Mouse (Mus musculus) kidney, adult 2 months (tissue): ENCODE data around the gene Cct6b. TPM values are rescaled to one million over a fixed set of nuclear protein-coding genes. Genes with fewer than 3 reads are reported as not detected.

ENCODE experiments used
- DNase-seq: peaks from one replicate; pipeline ENCODE4 v3.0.0; 2021
- H3K27ac ChIP-seq: fragments of 200-500 bp; 2 replicates; pipeline ENCODE4 v1.5.1; 2012; ENCODE audit warnings: low read depth, low read length, control low read depth, inconsistent platforms; ENCODE audit not compliant: insufficient read depth
- H3K27me3 ChIP-seq: fragments of 200-500 bp; replicated peaks from 2 replicates; pipeline ENCODE4 v1.6.1; 2012; ENCODE audit warnings: mild to moderate bottlenecking, moderate library complexity, low read length, inconsistent platforms; ENCODE audit not compliant: control insufficient read depth, insufficient read depth
- H3K36me3 ChIP-seq: fragments of 200-500 bp; 2 replicates; pipeline ENCODE4 v1.6.1; 2012; ENCODE audit warnings: mild to moderate bottlenecking, moderate library complexity, low read length, inconsistent platforms; ENCODE audit not compliant: control insufficient read depth, insufficient read depth
- H3K4me1 ChIP-seq: fragments of 200-500 bp; 2 replicates; pipeline ENCODE4 v1.6.1; 2011; ENCODE audit warnings: low read length; ENCODE audit not compliant: control insufficient read depth, insufficient read depth
- H3K4me3 ChIP-seq: fragments of 200-500 bp; 2 replicates; pipeline ENCODE4 v1.5.1; 2011; ENCODE audit warnings: mild to moderate bottlenecking, low read depth, low read length, control low read depth; ENCODE audit not compliant: insufficient read depth
- CTCF ChIP-seq: fragments of 200-500 bp; conservative IDR thresholded peaks from 2 replicates; pipeline ENCODE4 v1.5.1; 2011; ENCODE audit warnings: low read depth, mild to moderate bottlenecking, control low read depth, low read length, moderate library complexity, mixed read lengths; ENCODE audit not compliant: insufficient read depth, insufficient read length
- POLR2A ChIP-seq: fragments of 200-500 bp; IDR thresholded peaks from one replicate; pipeline ENCODE4 v1.6.1; 2011; ENCODE audit warnings: low read depth, low read length, control low read depth
- WGBS: fragments of 180-500 bp; shearing (Covaris S2); methylation state at CpG from one replicate; pipeline ENCODE4 v1.1.7; 2018; 5-methylcytosine and 5-hydroxymethylcytosine counted together
- polyA plus RNA-seq: library from polyadenylated mRNA; depleted of rRNA; stranded (reverse); fragments of >200 nt; gene quantifications from 2 replicates; pipeline ENCODE4 v1.2.3, GENCODE M21; 2012; rRNA removed

Gene Cct6b
- polyA plus RNA-seq: 0.26 and 0.38 TPM in 2 replicates

DNA sequence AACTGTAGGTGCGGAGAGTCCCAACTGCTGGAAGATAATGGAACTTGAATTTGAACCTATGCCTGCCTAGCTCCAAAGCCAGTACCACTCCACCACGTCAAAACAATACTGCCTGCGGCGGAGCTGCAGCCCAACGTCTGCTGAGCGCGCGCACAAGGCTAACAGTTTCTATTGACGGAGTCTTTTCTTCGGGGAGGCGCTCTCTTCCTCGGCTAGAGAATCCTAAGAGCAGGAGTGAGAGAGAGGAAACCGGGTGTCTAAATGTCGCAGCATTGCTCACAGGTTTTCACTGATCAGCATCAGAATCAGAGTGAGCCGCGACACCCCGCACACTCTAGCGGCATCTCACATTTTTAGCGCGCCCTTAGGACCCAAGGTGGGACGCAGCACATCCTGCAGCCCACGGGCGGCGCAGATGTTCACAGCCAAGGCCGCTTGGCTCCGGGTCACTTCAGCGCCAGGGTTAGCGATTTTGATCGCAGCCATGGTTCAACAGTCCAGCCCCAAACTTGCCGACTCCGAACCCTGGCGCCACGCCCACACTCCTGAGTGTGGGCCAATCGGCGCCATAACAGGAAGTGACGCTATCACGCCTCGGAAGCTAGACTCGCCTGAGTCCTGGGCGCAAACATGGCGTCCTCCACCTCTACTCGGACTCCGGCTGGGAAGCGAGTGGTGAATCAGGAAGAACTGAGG, at the start of gene Cct6b, which contains the start of gene Zfp830:
Cct6b (minus strand) TSS at position 580 of the 696 bp plus-strand sequence.
Zfp830 (plus strand) TSS at position 604 of the 696 bp plus-strand sequence.
- WGBS: under 1% methylated on average over 44 of the region's 44 CpGs
- Histone ChIP-seq H3K27ac (peak within 1 kb of the TSS; percentile 77), H3K4me3 (peak within 1 kb of the TSS; percentile 69), H3K27me3 (no peaks in the 10 kb centered on the region), H3K36me3 (peaks cover 2% of the 10 kb centered on the region; the same call in 1 of the 2 replicates), H3K4me1 (peaks cover 3% of the 10 kb centered on the region; the same call in 1 of the 2 replicates)
- DNase-seq: peak; percentile 98
- TF ChIP-seq CTCF (no peak), POLR2A (peak; percentile 76)

DNA sequence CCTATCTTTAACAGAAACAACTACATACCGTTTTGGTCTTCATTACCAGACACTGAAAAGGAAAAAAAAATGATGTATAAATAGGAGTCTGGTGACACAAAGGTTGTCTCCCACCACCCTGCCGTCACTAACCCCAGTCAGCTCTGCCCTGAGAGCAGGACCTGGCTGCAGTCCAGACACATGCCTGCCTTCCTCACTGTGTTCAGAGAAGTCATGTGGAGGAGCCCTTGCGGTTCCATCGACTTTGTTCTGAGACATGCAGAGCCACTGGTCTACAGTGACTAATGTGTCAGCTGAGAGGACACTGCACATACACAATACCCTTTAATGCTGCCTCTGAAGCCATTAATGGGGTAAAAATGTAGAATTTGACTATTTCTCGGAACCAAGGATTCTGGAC, 44.4 kb upstream of the Cct6b start:
- DNase-seq: no peak
- H3K36me3 ChIP-seq: peaks cover 1% of the 10 kb centered on the region; the same call in 1 of the 2 replicates
- 50% methylated on average over 5 of the region's 5 CpGs for WGBS
- H3K27ac ChIP-seq: no peak overlapping the region
- H3K4me1 ChIP-seq: 0 out of 2 replicates have a peak, but pooled peaks cover 4% of the 10 kb centered on the region
- no peaks in the 10 kb centered on the region for H3K27me3 ChIP-seq
- no peak overlapping the region for H3K4me3 ChIP-seq
- TF ChIP-seq CTCF (no peak), POLR2A (no peak)

DNA sequence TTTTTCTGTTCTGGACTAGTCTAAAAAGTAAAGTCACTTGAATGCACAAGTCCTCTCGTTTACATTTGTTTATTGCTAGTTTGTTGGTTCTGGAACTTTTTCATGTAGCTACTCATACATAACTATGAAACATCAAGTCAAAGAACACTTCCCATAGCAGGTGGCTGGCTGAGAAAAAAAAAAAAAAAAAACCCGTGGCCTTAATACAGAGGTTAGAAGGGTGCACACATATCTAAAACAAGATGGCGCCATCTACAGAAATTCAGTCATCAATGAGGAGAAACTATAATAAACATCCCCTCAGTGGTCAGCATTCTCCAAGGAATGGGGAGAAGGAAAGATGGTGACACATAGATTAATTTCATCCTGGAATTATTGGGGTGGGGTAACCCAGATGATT, 43.2 kb upstream of the Cct6b start:
- Histone ChIP-seq H3K27me3 (no peaks in the 10 kb centered on the region), H3K4me3 (no peak overlapping the region), H3K4me1 (no peaks in the 10 kb centered on the region), H3K36me3 (peaks cover 1% of the 10 kb centered on the region), H3K27ac (no peak overlapping the region)
- no peak for DNase-seq
- TF ChIP-seq CTCF (no peak), POLR2A (no peak)
- WGBS: 70% methylated on average over 3 of the region's 3 CpGs

DNA sequence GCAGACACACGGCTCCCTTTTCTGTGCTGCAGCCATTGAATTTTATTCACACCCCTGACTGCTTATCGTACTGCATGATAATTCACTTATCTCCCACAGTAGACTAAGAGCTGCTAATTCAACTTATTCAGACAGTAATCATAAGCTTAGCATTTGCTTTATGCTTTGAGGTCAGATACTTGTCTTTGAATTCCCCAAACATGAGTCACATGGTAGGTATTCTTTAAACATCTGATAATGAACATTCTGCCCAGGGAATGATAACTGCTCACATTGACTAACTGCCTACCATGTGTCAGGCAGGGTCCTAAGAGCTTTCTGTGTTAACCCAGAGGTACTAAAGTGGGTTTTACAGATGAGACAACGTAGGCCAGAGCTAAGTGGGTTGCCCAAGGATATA, 42.5 kb upstream of the Cct6b start:
- no peak overlapping the region for H3K4me3 ChIP-seq
- no peaks in the 10 kb centered on the region for H3K4me1 ChIP-seq
- H3K27me3 ChIP-seq: no peaks in the 10 kb centered on the region
- DNase-seq: no peak
- peaks cover 1% of the 10 kb centered on the region for H3K36me3 ChIP-seq
- 76% methylated on average over 3 of the region's 3 CpGs for WGBS
- H3K27ac ChIP-seq: no peak overlapping the region
- TF ChIP-seq POLR2A: no peak
- TF ChIP-seq CTCF: no peak

DNA sequence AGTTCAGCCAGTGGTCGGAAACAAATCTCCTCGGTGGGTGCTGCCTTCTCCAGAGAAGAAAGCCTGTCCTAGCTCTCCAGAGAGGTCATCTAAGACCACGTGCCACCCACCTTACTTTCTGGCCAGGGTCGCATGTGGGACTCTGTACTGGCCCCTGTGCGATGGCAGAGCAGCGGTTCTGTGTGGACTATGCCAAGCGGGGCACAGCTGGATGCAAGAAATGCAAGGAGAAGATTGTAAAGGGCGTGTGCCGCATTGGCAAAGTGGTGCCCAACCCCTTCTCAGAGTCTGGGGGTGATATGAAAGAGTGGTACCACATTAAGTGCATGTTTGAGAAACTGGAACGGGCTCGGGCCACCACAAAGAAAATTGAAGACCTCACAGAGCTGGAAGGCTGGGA, 19.3 kb upstream of the Cct6b start:
- Histone ChIP-seq H3K27ac (no peak overlapping the region), H3K4me3 (no peak overlapping the region), H3K27me3 (no peaks in the 10 kb centered on the region), H3K36me3 (peaks cover 5% of the 10 kb centered on the region), H3K4me1 (peaks cover 5% of the 10 kb centered on the region; the same call in 1 of the 2 replicates)
- WGBS: 82% methylated on average over 11 of the region's 11 CpGs
- TF ChIP-seq POLR2A (no peak), CTCF (no peak)
- no peak for DNase-seq

DNA sequence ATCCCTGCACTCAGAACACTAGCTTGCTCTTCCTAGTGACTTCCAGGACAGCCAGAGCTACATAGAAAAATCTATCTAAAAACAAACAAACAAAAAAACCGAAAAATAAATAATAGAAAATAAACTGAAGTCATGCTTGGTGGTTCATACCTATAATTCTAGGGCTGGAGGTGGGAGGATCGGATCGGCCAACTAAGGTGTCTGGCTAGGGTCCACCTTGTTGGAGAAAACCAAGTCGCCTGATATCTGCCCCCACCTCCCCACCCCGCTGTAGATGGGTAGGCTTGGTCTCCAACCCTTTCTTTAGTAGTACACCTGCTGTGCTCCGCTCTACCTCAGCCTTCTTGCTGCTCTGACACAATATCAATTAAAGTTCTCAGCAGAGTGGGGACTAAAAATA, 18.1 kb upstream of the Cct6b start:
- Histone ChIP-seq H3K4me3 (peak overlapping the region; percentile 100), H3K27ac (peak overlapping the region; percentile 95; the same call in 1 of the 2 replicates), H3K27me3 (no peaks in the 10 kb centered on the region), H3K36me3 (peaks cover 2% of the 10 kb centered on the region; the same call in 1 of the 2 replicates), H3K4me1 (peaks cover 7% of the 10 kb centered on the region)
- WGBS: 29% methylated on average over 6 of the region's 6 CpGs
- no peak for TF ChIP-seq POLR2A
- no peak for TF ChIP-seq CTCF
- no peak for DNase-seq

DNA sequence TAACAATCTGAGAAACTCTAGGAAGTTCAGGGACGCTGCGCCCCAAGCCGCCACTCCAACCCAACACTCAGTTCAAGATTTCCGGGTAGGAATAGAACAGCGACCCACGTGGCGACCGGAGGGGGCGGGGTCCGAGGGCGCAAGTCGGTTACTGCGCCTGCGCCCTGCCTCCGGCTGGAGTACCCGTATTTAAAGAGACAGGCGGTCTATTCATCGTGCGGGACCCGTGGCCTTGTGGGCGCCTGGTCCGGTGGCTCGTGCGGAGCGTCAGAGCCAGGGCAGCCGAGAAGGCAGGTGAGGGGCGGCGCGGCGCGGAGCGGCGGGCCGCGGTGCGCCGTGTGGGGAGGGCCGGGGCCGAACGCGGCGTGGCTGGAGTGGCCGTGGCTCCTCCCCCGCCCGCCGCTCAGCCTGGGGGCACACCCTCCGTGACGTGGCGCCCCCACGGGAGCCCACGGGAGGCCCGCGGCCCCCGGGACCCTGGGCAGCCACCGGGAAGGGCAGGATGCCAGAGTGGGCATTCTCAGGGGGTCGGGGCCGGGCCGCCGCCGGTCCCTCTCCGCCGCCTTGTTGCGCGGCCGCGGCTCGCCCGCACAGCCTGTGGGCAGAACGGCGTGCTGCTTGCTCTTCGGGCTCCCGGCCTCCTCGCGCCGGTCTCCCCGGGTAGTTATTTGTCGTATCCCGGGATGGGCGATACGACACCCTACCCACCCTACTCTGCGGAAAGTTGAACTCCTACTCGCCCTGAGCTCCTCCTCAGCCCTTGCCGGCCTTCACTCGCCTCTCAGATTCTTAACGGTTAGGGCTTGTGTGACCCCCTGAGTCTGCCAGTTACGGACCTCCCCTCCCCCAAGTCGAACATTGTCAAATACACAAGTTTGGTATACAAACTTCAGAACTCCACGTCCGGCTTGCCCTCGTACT, 17.1 kb upstream of the Cct6b start, which contains the start of gene Lig3:
Lig3 (plus strand) TSS at position 126 of the 921 bp plus-strand sequence.
- Histone ChIP-seq H3K4me3 (peak within 1 kb of the TSS; percentile 100), H3K27me3 (no peaks in the 10 kb centered on the region), H3K36me3 (no peaks in the 10 kb centered on the region; the same call in 1 of the 2 replicates), H3K4me1 (peaks cover 15% of the 10 kb centered on the region), H3K27ac (peak within 1 kb of the TSS; percentile 95)
- no peak for TF ChIP-seq CTCF
- WGBS: under 1% methylated on average over 86 of the region's 90 CpGs
- peak; percentile 97 for DNase-seq
